ENCODE assay signal across 18 mouse cellular contexts in genomic region chr3:38082386-38082785, GRCm38 (mm10).
A peak's percentile ranks its signal among the peaks of the same experiment; 100 is the strongest.
DNase-seq lines count a peak whose midpoint lies in the region; ATAC-seq lines count a peak whose summit lies in the region.
"Had no signal": no experiment of that assay in that cellular context is flagged by ENCODE, and none has a peak within 500 bp of the region (broad histone marks: within the 10 kb centered on the region; RNA-seq: fewer than 3 reads in every experiment).

No protein-coding gene starts in this region.

- H3K36me3 ChIP-seq in heart, embryonic 12.5 days = no peaks in the 10 kb centered on the region
- no peaks in the 10 kb centered on the region for H3K36me3 ChIP-seq in heart, embryonic 14.5 days (ENCODE audit: control insufficient read depth, insufficient read depth, low read length)
- H3K36me3 ChIP-seq: midbrain, embryonic 12.5 days; neural tube, embryonic 13.5 days had no signal

- no peak overlapping the region for H3K4me3 ChIP-seq in heart, embryonic 12.5 days
- H3K4me3 ChIP-seq in heart, embryonic 14.5 days (ENCODE audit: control insufficient read depth in 1 of 2, insufficient read depth in 1 of 2, low read depth in 1 of 2, low read length in 2 of 2) = no peak overlapping the region
- H3K4me3 ChIP-seq: midbrain, embryonic 12.5 days; neural tube, embryonic 13.5 days had no signal

- DNase-seq in heart, adult 18-20 months = peak; percentile 48 to 65
- DNase-seq in heart, adult 8-10 months (ENCODE audit: low spot score) = peak; percentile 21
- DNase-seq in heart, postnatal 36 days = peak; percentile 17 to 35
- no peak for DNase-seq in frontal cortex, adult 2 months (ENCODE audit: extremely low spot score in 1 of 2, low spot score in 1 of 2)
- no peak for DNase-seq in ovary, postnatal 36 days (ENCODE audit: low spot score)
- no peak for DNase-seq in spleen, postnatal 10 days (ENCODE audit: low spot score in 2 of 2)
- DNase-seq: adrenal gland, postnatal 25 days; B cell, adult 2 months; cerebellum, adult 11-12 months; cerebellum, postnatal 36 days; kidney, adult 11 months; kidney, postnatal 10 days; left cerebral cortex, postnatal 4 days; liver had no signal

- H3K9me3 ChIP-seq in heart, embryonic 12.5 days (replicated peaks) = no peaks in the 10 kb centered on the region
- no peaks in the 10 kb centered on the region for H3K9me3 ChIP-seq in heart, embryonic 14.5 days (ENCODE audit: control insufficient read depth, low read length)
- H3K9me3 ChIP-seq: midbrain, embryonic 12.5 days; neural tube, embryonic 13.5 days had no signal

- H3K27me3 ChIP-seq in heart, embryonic 12.5 days (replicated peaks) = no peaks in the 10 kb centered on the region
- H3K27me3 ChIP-seq in heart, embryonic 14.5 days (ENCODE audit: control insufficient read depth, insufficient read depth, low read length) = no peaks in the 10 kb centered on the region
- H3K27me3 ChIP-seq: midbrain, embryonic 12.5 days; neural tube, embryonic 13.5 days had no signal

- H3K4me2 ChIP-seq in heart, embryonic 12.5 days = no peak overlapping the region
- peak overlapping the region; percentile 36 for H3K4me2 ChIP-seq in heart, embryonic 14.5 days (ENCODE audit: low read length)
- H3K4me2 ChIP-seq: midbrain, embryonic 12.5 days; neural tube, embryonic 13.5 days had no signal

- 0 out of 2 replicates have a peak, but pooled peaks cover 5% of the 10 kb centered on the region for H3K4me1 ChIP-seq in heart, embryonic 12.5 days (replicated peaks)
- H3K4me1 ChIP-seq in heart, embryonic 14.5 days (ENCODE audit: control insufficient read depth in 2 of 2, insufficient read depth in 2 of 2, low read length in 2 of 2) = peaks cover 0 to 2% of the 10 kb centered on the region in 2 experiments; a peak in 2 of 4 replicates
- H3K4me1 ChIP-seq: midbrain, embryonic 12.5 days; neural tube, embryonic 13.5 days had no signal

- 73% methylated on average over 11 of the region's 11 CpGs for WGBS in heart, embryonic 12.5 days
- WGBS in heart, embryonic 14.5 days = 62% methylated on average over 11 of the region's 11 CpGs

- H3K27ac ChIP-seq in heart, embryonic 12.5 days (ENCODE audit: poor library complexity, severe bottlenecking) = no peak overlapping the region
- H3K27ac ChIP-seq in heart, embryonic 14.5 days (replicated peaks in 1 of 2; ENCODE audit: control insufficient read depth in 1 of 2, insufficient read depth in 1 of 2, low read depth in 2 of 2, low read length in 2 of 2) = no peak overlapping the region
- H3K27ac ChIP-seq: midbrain, embryonic 12.5 days; neural tube, embryonic 13.5 days had no signal

- H3K9ac ChIP-seq in heart, embryonic 12.5 days = no peak overlapping the region
- H3K9ac ChIP-seq in heart, embryonic 14.5 days (ENCODE audit: low read length) = no peak overlapping the region
- H3K9ac ChIP-seq: midbrain, embryonic 12.5 days; neural tube, embryonic 13.5 days had no signal

- intact Hi-C loops in heart, postnatal 36 days (cut with DNase I) = no loop called here

- ATAC-seq in heart, embryonic 12.5 days (ENCODE audit: insufficient number of reproducible peaks, low FRiP score) = no peak
- no peak for ATAC-seq in heart, embryonic 14.5 days (ENCODE audit: insufficient number of reproducible peaks, insufficient read depth, low FRiP score, low read depth)

Comparison
In these comparisons a context has a peak if more than half of its experiments do, and no peak if none do; other contexts are left out.
1. DNase-seq: peak in heart, adult 18-20 months (2 of 2), heart, adult 8-10 months (single experiment) and heart, postnatal 36 days (2 of 2); none in frontal cortex, adult 2 months (0 of 2), ovary, postnatal 36 days (single experiment) and spleen, postnatal 10 days (0 of 2).